Mouse (Mus musculus) heart, embryonic 14.5 days (tissue): ENCODE measurements around the gene Jun. TPM values are rescaled to one million over a fixed set of nuclear protein-coding genes. Genes with fewer than 3 reads are reported as not detected.

Source experiments
- ATAC-seq: fragments of 200-750 bp; cut with Nextera tagmentation; 2 replicates; pipeline ENCODE4 v1.8.0; 2017; ENCODE audit warnings: low read depth, moderate TSS enrichment; ENCODE audit not compliant: insufficient number of reproducible peaks, insufficient read depth, low FRiP score
- H3K27ac ChIP-seq, 2 experiments: fragments of 200-500 bp in 1 of 2; fragments of 300-500 bp in 1 of 2; sonication (generic) in 1 of 2; replicated peaks in 1 of 2; 2 replicates each; pipeline ENCODE4 v1.5.1; 2012 to 2014; ENCODE audit warnings: low read depth in 2 of 2, low read length in 2 of 2, control low read depth in 1 of 2, mild to moderate bottlenecking in 1 of 2, mixed read lengths in 1 of 2; ENCODE audit not compliant: control insufficient read depth in 1 of 2, insufficient read depth in 1 of 2
- H3K27me3 ChIP-seq: fragments of 300-500 bp; sonication (generic); 2 replicates; pipeline ENCODE4 v1.6.1; 2014; ENCODE audit warnings: mild to moderate bottlenecking, low read length, control low read depth; ENCODE audit not compliant: control insufficient read depth, insufficient read depth
- H3K36me3 ChIP-seq: fragments of 300-500 bp; sonication (generic); 2 replicates; pipeline ENCODE4 v1.6.1; 2014; ENCODE audit warnings: mild to moderate bottlenecking, control low read depth, low read length, mixed read lengths; ENCODE audit not compliant: control insufficient read depth, insufficient read depth
- H3K4me1 ChIP-seq, 2 experiments: fragments of 200-500 bp in 1 of 2; fragments of 300-500 bp in 1 of 2; sonication (generic) in 1 of 2; 2 replicates each; pipeline ENCODE4 v1.6.1; 2012 to 2014; ENCODE audit warnings: low read length in 2 of 2, control low read depth in 1 of 2, mixed read lengths in 1 of 2; ENCODE audit not compliant: control insufficient read depth in 2 of 2, insufficient read depth in 2 of 2
- H3K4me2 ChIP-seq: fragments of 300-500 bp; sonication (generic); 2 replicates; pipeline ENCODE4 v1.6.1; 2014; ENCODE audit warnings: mild to moderate bottlenecking, low read length
- H3K4me3 ChIP-seq, 2 experiments: fragments of 200-500 bp in 1 of 2; fragments of 300-500 bp in 1 of 2; sonication (generic) in 1 of 2; 2 replicates each; pipeline ENCODE4 v1.5.1; 2012 to 2014; ENCODE audit warnings: low read length in 2 of 2, mild to moderate bottlenecking in 2 of 2, control low read depth in 1 of 2, low read depth in 1 of 2, moderate library complexity in 1 of 2; ENCODE audit not compliant: control insufficient read depth in 1 of 2, insufficient read depth in 1 of 2
- H3K9ac ChIP-seq: fragments of 300-500 bp; sonication (generic); 2 replicates; pipeline ENCODE4 v1.6.1; 2014; ENCODE audit warnings: mild to moderate bottlenecking, low read length
- H3K9me3 ChIP-seq: fragments of 300-500 bp; sonication (generic); 2 replicates; pipeline ENCODE4 v1.6.1; 2016; ENCODE audit warnings: low read length, control low read depth; ENCODE audit not compliant: control insufficient read depth
- WGBS: fragments of 180-500 bp; shearing (Covaris S2); extraction: QIAGEN DNeasy Blood & Tissue Kit; methylation state at CpG from one replicate; pipeline ENCODE4 v1.1.7; 2014; 5-methylcytosine and 5-hydroxymethylcytosine counted together
- polyA plus RNA-seq: library from polyadenylated mRNA; unstranded; fragments of >200 nt; fragmentation: Nextera tagmentation; extraction: Ambion mirVana; gene quantifications from 2 replicates; pipeline ENCODE4 v1.2.1, GENCODE M21; 2014

Gene Jun
- polyA plus RNA-seq, 1 experiment from 2014 or later = 39.3 TPM

DNA sequence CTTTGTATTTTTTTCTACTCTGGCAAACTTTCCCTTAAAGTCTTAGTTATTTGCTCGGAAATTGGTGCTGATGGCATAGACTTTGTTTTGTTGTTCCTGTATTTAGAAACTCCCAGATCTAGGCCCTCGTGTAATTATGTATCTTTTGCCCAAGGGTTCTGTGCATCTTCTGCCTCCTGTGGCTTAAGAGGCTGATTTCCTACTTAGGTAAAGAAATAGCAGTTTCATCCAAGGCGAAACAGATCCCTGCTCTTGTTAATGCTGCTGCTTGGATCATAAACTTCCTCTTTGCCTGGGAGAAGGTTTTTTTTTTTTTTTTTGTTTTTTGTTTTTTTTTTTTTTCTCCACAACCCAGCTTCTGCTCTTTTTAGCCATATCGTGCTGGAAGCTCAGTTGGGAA lies 2.3 kb upstream of the Jun start:
- no peak for ATAC-seq
- peaks cover 0 to 5% of the 10 kb centered on the region in 2 experiments; a peak in 2 of 4 replicates for H3K4me1 ChIP-seq
- peaks cover 5% of the 10 kb centered on the region; the same call in 1 of the 2 replicates for H3K36me3 ChIP-seq
- peak overlapping the region; percentile 95 for H3K9ac ChIP-seq
- H3K27me3 ChIP-seq = no peaks in the 10 kb centered on the region
- H3K4me2 ChIP-seq = peak overlapping the region; percentile 88
- 0 out of 4 replicates have a peak overlapping the region, but pooled peaks of 1 of the 2 experiments have one; percentile 93 for H3K4me3 ChIP-seq
- 60% methylated on average over 4 of the region's 4 CpGs for WGBS
- H3K27ac ChIP-seq = peak overlapping the region in 1 of 2 experiments; percentile 100; a peak in 2 of 4 replicates
- no peaks in the 10 kb centered on the region for H3K9me3 ChIP-seq

DNA sequence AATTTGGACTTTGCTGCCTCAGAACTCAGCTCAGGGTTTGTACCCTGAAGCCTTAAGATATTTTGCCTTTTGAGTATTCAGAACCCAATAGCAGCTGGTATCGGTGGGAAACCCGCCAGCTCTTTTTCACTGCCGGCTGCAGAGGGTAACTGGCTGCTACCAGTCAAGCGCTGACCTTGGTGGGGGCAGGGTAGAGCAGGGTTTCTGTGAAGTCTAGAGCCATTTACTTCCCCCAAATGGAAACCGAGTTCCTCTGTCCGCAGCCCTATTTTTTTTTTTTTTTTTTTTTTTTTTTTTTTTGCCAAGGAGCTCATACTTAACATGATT lies 1.7 kb upstream of the Jun start:
- 1% methylated on average over 6 of the region's 6 CpGs for WGBS

DNA sequence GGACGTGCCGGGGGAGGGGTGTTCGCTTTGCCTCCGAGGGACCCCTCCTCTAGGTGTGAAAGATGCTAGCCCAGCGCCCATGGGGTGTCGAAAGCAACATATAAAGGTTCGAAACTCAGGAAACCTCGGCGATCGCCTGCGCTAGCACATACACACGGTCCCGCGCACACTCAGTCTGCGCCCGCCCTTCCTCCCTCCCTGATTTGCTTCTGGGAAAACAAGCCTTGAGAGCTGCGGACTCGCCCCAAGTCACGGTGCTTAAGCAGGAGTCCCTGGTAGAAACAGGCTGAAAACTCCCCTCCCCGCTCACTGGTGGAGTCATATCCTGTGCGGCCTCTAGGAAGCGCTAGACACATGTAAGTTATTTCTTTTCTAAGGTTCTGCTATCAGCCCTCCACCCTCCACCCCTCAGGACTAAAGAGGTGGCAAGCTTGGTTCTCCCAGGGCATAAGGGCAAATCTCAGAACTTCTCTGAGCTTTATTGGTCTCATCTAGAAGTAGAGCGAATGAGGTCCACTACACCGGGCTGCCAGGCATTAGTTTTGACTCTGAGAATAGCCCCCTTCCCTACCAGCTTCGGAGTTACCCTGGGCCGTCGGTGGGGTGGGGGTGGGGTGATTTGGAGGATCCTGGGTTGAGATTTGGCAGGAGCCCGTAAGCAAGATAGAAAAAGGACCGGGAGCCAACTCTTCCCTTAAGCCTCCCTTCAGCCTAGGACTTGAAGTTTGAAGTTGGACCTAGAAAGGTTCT lies 1.2 kb upstream of the Jun start:
- H3K27me3 ChIP-seq = no peaks in the 10 kb centered on the region
- peak overlapping the region; percentile 84 to 93 for H3K4me3 ChIP-seq
- H3K36me3 ChIP-seq = peaks cover 16% of the 10 kb centered on the region; the same call in 1 of the 2 replicates
- ATAC-seq = peak; percentile 28
- under 1% methylated on average over 29 of the region's 29 CpGs for WGBS
- no peaks in the 10 kb centered on the region for H3K9me3 ChIP-seq
- H3K9ac ChIP-seq = peak overlapping the region; percentile 95
- H3K4me1 ChIP-seq = peaks cover 0 to 16% of the 10 kb centered on the region in 2 experiments; a peak in 2 of 4 replicates
- peak overlapping the region; percentile 88 for H3K4me2 ChIP-seq
- H3K27ac ChIP-seq = peak overlapping the region; percentile 100

More for the DNA sequence above, 1.7 kb upstream of the Jun start:
- peak overlapping the region; percentile 84 to 93 for H3K4me3 ChIP-seq
- peak overlapping the region; percentile 95 for H3K9ac ChIP-seq
- peak overlapping the region; percentile 88 for H3K4me2 ChIP-seq
- H3K9me3 ChIP-seq = no peaks in the 10 kb centered on the region
- no peak for ATAC-seq
- H3K27me3 ChIP-seq = no peaks in the 10 kb centered on the region
- peaks cover 11% of the 10 kb centered on the region; the same call in 1 of the 2 replicates for H3K36me3 ChIP-seq
- H3K4me1 ChIP-seq = peaks cover 0 to 11% of the 10 kb centered on the region in 2 experiments; a peak in 2 of 4 replicates
- H3K27ac ChIP-seq = peak overlapping the region; percentile 100

DNA sequence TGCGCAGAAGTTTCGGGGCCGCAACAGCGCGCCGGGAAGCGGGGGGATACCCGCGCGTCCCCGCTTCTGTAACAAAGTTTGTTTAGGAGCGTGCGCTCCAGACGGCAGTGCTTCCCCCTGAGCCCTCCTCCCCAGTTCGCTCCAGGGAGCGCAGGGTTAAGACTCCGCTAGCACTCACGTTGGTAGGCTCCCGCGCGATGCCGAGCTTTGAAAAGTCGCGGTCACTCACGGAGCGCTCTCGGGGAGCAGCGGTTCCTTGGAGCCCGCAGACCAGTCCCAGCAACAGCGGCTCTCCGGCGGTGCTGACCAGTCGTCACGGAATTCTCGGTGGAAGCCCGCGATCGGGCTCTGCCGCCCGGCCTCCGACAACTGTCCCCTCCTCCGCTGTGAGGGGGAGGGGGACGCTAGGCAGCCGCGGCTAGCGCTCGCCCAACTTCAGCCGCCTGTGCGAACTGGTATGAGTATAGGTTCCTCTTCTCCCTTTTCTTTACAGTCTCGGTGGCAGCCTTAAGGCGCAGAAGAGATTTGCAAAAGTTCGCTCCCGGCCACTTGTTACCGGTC lies 631 bp downstream of the Jun start:
- Histone ChIP-seq H3K9me3 (no peaks in the 10 kb centered on the region), H3K27ac (peak overlapping the region; percentile 100), H3K9ac (peak overlapping the region; percentile 99), H3K4me1 (peaks cover 0 to 20% of the 10 kb centered on the region in 2 experiments; a peak in 2 of 4 replicates), H3K36me3 (peaks cover 16% of the 10 kb centered on the region; the same call in 1 of the 2 replicates), H3K27me3 (no peaks in the 10 kb centered on the region), H3K4me3 (peak overlapping the region; percentile 90 to 93), H3K4me2 (peak overlapping the region; percentile 89)
- ATAC-seq = no peak
- under 1% methylated on average over 53 of the region's 54 CpGs for WGBS

DNA sequence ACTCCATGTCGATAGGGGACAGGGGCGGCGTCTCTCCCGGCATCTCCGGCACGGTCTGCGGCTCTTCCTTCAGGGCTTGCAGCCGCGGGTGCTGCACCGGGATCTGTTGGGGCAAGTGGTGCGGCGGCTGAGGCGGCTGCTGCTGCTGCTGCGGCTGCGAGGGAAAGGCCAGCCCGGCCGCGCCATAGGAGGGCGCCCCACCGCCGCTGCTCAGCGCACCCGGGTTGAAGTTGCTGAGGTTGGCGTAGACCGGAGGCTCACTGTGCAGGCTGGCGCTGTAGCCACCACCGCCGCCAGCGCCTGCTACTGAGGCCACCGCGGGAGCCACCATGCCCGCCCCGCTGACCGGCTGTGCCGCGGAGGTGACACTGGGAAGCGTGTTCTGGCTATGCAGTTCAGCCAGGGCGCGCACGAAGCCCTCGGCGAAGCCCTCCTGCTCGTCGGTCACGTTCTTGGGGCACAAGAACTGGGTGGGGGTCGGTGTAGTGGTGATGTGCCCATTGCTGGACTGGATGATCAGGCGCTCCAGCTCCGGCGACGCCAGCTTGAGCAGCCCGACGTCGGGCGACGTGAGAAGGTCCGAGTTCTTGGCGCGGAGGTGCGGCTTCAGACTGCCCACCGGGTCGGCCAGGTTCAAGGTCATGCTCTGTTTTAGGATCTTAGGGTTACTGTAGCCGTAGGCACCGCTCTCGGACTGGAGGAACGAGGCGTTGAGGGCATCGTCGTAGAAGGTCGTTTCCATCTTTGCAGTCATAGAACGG lies 1.3 kb downstream of the Jun start:
- Histone ChIP-seq H3K4me3 (peak overlapping the region; percentile 90 to 93), H3K9ac (peak overlapping the region; percentile 99), H3K9me3 (no peaks in the 10 kb centered on the region), H3K4me2 (peak overlapping the region; percentile 89), H3K27ac (peak overlapping the region; percentile 100), H3K27me3 (no peaks in the 10 kb centered on the region), H3K36me3 (peaks cover 16% of the 10 kb centered on the region; the same call in 1 of the 2 replicates), H3K4me1 (peaks cover 0 to 20% of the 10 kb centered on the region in 2 experiments; a peak in 2 of 4 replicates)
- no peak for ATAC-seq
- WGBS = under 1% methylated on average over 61 of the region's 70 CpGs

DNA sequence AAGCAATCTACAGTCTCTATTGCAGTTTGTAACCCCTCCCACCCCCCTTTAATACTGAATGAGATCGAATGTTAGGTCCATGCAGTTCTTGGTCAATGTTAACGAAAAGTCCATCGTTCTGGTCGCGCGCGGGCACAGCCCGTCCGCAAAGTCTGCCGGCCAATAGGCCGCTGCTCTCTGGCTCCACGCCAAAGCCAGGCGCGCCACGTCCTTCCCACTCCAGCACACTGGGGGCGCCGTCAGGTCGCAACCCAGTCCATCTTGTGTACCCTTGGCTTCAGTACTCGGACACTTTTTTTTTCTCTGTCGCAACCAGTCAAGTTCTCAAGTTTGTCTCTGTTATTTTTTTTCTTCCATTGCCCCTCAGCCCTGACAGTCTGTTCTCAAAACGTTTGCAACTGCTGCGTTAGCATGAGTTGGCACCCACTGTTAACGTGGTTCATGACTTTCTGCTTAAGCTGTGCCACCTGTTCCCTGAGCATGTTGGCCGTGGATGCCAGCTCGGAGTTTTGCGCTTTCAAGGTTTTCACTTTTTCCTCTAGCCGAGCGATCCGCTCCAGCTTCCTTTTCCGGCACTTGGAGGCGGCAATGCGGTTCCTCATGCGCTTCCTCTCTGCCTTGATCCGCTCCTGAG lies 2.0 kb downstream of the Jun start:
- Histone ChIP-seq H3K4me1 (peaks cover 0 to 20% of the 10 kb centered on the region in 2 experiments; a peak in 2 of 4 replicates), H3K4me3 (peak overlapping the region; percentile 90 to 93), H3K27me3 (no peaks in the 10 kb centered on the region), H3K4me2 (peak overlapping the region; percentile 89), H3K9ac (peak overlapping the region; percentile 99), H3K9me3 (no peaks in the 10 kb centered on the region), H3K36me3 (peaks cover 16% of the 10 kb centered on the region; the same call in 1 of the 2 replicates), H3K27ac (peak overlapping the region; percentile 100)
- no peak for ATAC-seq
- under 1% methylated on average over 34 of the region's 34 CpGs for WGBS

DNA sequence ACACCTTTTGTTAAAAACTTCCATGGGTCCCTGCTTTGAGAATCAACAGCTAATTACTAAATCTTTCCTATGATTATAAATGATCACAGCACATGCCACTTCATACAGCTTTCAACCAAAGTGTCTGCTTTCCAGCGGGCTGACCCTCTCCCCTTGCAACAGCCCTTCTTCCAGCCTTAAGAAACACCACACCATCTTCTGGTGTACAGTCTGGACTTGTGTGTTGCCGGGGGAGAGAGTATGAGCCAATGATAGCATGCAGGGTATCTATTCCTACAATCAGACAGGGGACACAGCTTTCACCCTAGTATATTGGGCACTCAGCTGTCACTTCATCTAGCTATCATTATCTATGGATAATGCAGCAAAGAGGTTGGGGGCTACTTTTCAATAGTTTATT lies 2.9 kb downstream of the Jun start:
- 31% methylated on average over 2 of the region's 2 CpGs for WGBS
- Histone ChIP-seq H3K36me3 (peaks cover 16% of the 10 kb centered on the region; the same call in 1 of the 2 replicates), H3K4me2 (peak overlapping the region; percentile 89), H3K4me3 (peak overlapping the region; percentile 22 to 93), H3K9me3 (no peaks in the 10 kb centered on the region), H3K9ac (peak overlapping the region; percentile 99), H3K4me1 (peaks cover 0 to 18% of the 10 kb centered on the region in 2 experiments; a peak in 2 of 4 replicates), H3K27me3 (no peaks in the 10 kb centered on the region), H3K27ac (no peak overlapping the region)
- no peak for ATAC-seq
